Mouse (Mus musculus): ENCODE results near the gene Ptk7. TPM values are rescaled to one million over a fixed set of nuclear protein-coding genes. Genes with fewer than 3 reads are reported as not detected.

Ptk7 gene
- total and polyA plus RNA-seq, 2 experiments from 2014 or later, result 22.5 to 62.6 TPM

GRCm38 (mm10) chr17:46624598-46624997, 4.7 kb downstream of the Ptk7 start:
- Histone ChIP-seq H3K4me3 (ENCODE audit: low read depth, low read length) (no peak overlapping the region), H3K9ac (replicated peaks; ENCODE audit: low read length, poor library complexity, severe bottlenecking) (no peak overlapping the region), H3K4me1 (ENCODE audit: insufficient read depth, low read length) (peaks cover 23% of the 10 kb centered on the region), H3K4me2 (ENCODE audit: low read depth, low read length, poor library complexity, severe bottlenecking) (no peak overlapping the region), H3K36me3 (ENCODE audit: insufficient read depth, low read length) (no peaks in the 10 kb centered on the region), H3K27ac (ENCODE audit: low read depth, low read length) (no peak overlapping the region), H3K9me3 (ENCODE audit: low read length) (no peaks in the 10 kb centered on the region), H3K27me3 (ENCODE audit: insufficient read depth, low read length) (no peaks in the 10 kb centered on the region)
- ATAC-seq (ENCODE audit: low FRiP score) (no peak), DNase-seq (ENCODE audit: low spot score) (no peak)
- TF ChIP-seq CTCF (IDR thresholded peaks at IDR 0.05), result no peak
- 79% methylated on average over 12 of the region's 12 CpGs for WGBS

- no peak for ATAC-seq (ENCODE audit: low FRiP score)
- H3K4me2 ChIP-seq (ENCODE audit: low read depth, low read length, poor library complexity, severe bottlenecking), result no peak overlapping the region
- no peaks in the 10 kb centered on the region for H3K36me3 ChIP-seq (ENCODE audit: insufficient read depth, low read length)
- H3K4me1 ChIP-seq (ENCODE audit: insufficient read depth, low read length), result peaks cover 29% of the 10 kb centered on the region
- H3K27me3 ChIP-seq (ENCODE audit: insufficient read depth, low read length), result no peaks in the 10 kb centered on the region
- peak overlapping the region; percentile 8; the same call in 1 of the 2 replicates for H3K27ac ChIP-seq (ENCODE audit: low read depth, low read length)
- no peak overlapping the region for H3K4me3 ChIP-seq (ENCODE audit: low read depth, low read length)
- no peak overlapping the region for H3K9ac ChIP-seq (replicated peaks; ENCODE audit: low read length, poor library complexity, severe bottlenecking)
- no peak for DNase-seq (ENCODE audit: low spot score)
- H3K9me3 ChIP-seq (ENCODE audit: low read length), result no peaks in the 10 kb centered on the region
- 30% methylated on average over 10 of the region's 10 CpGs for WGBS
- TF ChIP-seq CTCF (IDR thresholded peaks at IDR 0.05), result peak; percentile 33; the same call in 1 of the 2 replicates
Measured at GRCm38 (mm10) chr17:46623819-46624557, 5.3 kb downstream of the Ptk7 start.

- ATAC-seq (ENCODE audit: low FRiP score) (no peak), DNase-seq (ENCODE audit: low spot score) (no peak)
- Histone ChIP-seq H3K4me2 (ENCODE audit: low read depth, low read length, poor library complexity, severe bottlenecking) (no peak overlapping the region), H3K27ac (ENCODE audit: low read depth, low read length) (no peak overlapping the region), H3K4me1 (ENCODE audit: insufficient read depth, low read length) (peaks cover 29% of the 10 kb centered on the region), H3K9me3 (ENCODE audit: low read length) (no peaks in the 10 kb centered on the region), H3K27me3 (ENCODE audit: insufficient read depth, low read length) (no peaks in the 10 kb centered on the region), H3K9ac (replicated peaks; ENCODE audit: low read length, poor library complexity, severe bottlenecking) (no peak overlapping the region), H3K36me3 (ENCODE audit: insufficient read depth, low read length) (no peaks in the 10 kb centered on the region), H3K4me3 (ENCODE audit: low read depth, low read length) (no peak overlapping the region)
- WGBS, result 94% methylated on average over 11 of the region's 11 CpGs
- no peak for TF ChIP-seq CTCF (IDR thresholded peaks at IDR 0.05)
Measured at GRCm38 (mm10) chr17:46622269-46622668, 7.0 kb downstream of the Ptk7 start.

- 62% methylated on average over 15 of the region's 15 CpGs for WGBS
- no peak overlapping the region for H3K4me2 ChIP-seq (ENCODE audit: low read depth, low read length, poor library complexity, severe bottlenecking)
- H3K27me3 ChIP-seq (ENCODE audit: insufficient read depth, low read length), result no peaks in the 10 kb centered on the region
- H3K36me3 ChIP-seq (ENCODE audit: insufficient read depth, low read length), result no peaks in the 10 kb centered on the region
- TF ChIP-seq CTCF (IDR thresholded peaks at IDR 0.05), result no peak
- peaks cover 23% of the 10 kb centered on the region for H3K4me1 ChIP-seq (ENCODE audit: insufficient read depth, low read length)
- peak overlapping the region; percentile 38; the same call in 1 of the 2 replicates for H3K27ac ChIP-seq (ENCODE audit: low read depth, low read length)
- H3K4me3 ChIP-seq (ENCODE audit: low read depth, low read length), result no peak overlapping the region
- peak; percentile 54 for DNase-seq (ENCODE audit: low spot score)
- no peaks in the 10 kb centered on the region for H3K9me3 ChIP-seq (ENCODE audit: low read length)
- no peak for ATAC-seq (ENCODE audit: low FRiP score)
- no peak overlapping the region for H3K9ac ChIP-seq (replicated peaks; ENCODE audit: low read length, poor library complexity, severe bottlenecking)
Measured at GRCm38 (mm10) chr17:46621324-46621723, 8.0 kb downstream of the Ptk7 start.

GRCm38 (mm10) chr17:46619683-46620357, 9.5 kb downstream of the Ptk7 start:
- ATAC-seq (ENCODE audit: low FRiP score) (no peak), DNase-seq (ENCODE audit: low spot score) (no peak)
- peaks cover 21% of the 10 kb centered on the region for H3K4me1 ChIP-seq (ENCODE audit: insufficient read depth, low read length)
- no peaks in the 10 kb centered on the region for H3K36me3 ChIP-seq (ENCODE audit: insufficient read depth, low read length)
- TF ChIP-seq CTCF (IDR thresholded peaks at IDR 0.05), result no peak
- 38% methylated on average over 16 of the region's 16 CpGs for WGBS
- no peaks in the 10 kb centered on the region for H3K27me3 ChIP-seq (ENCODE audit: insufficient read depth, low read length)
- peak overlapping the region; percentile 64 for H3K27ac ChIP-seq (ENCODE audit: low read depth, low read length)
- peak overlapping the region; percentile 54 for H3K9ac ChIP-seq (replicated peaks; ENCODE audit: low read length, poor library complexity, severe bottlenecking)
- H3K4me2 ChIP-seq (ENCODE audit: low read depth, low read length, poor library complexity, severe bottlenecking), result peak overlapping the region; percentile 32; the same call in 1 of the 2 replicates
- no peak overlapping the region for H3K4me3 ChIP-seq (ENCODE audit: low read depth, low read length)
- H3K9me3 ChIP-seq (ENCODE audit: low read length), result no peaks in the 10 kb centered on the region
